Mouse (Mus musculus): ENCODE measurements around the gene Stxbp1.

GRCm38 (mm10) chr2:32895606-32896106, 48.6 kb upstream of the Stxbp1 start:
- TF ChIP-seq CTCF (IDR thresholded peaks at IDR 0.05; ENCODE audit: insufficient read depth, low read depth, low read length) (no peak), POLR2A (IDR thresholded peaks at IDR 0.05; ENCODE audit: insufficient read depth, low read depth, low read length) (no peak)
